Mouse (Mus musculus): Measurements from ENCODE around the gene Rdh14. TPM values are rescaled to one million over a fixed set of nuclear protein-coding genes. Genes with fewer than 3 reads are reported as not detected.

The Rdh14 gene
- 23.7 and 23.8 TPM in 2 replicates for polyA plus RNA-seq (2012; rRNA removed)

GRCm38 (mm10) chr12:10390671-10391441 lies at the start of gene Rdh14:
Rdh14 (plus strand) TSS chr12:10390772.

GRCm38 (mm10) chr12:10369673-10370072 lies 20.9 kb upstream of the Rdh14 start, which contains the start of gene Nt5c1b:
Nt5c1b (plus strand) TSS chr12:10369973.

Other genes starting within 250 kb of the Rdh14 start
- gene Nt5c1b, start 20.8 kb upstream of the Rdh14 start, polyA plus RNA-seq (2012; rRNA removed) = not detected in 2 replicates